Mouse (Mus musculus): ENCODE results near the gene Zfp53.

Zfp53 gene

GRCm38 (mm10) chr17:21526270-21526669 lies 37.5 kb downstream of the Zfp53 start:
- no peak for DNase-seq (ENCODE audit: low spot score)

DNA sequence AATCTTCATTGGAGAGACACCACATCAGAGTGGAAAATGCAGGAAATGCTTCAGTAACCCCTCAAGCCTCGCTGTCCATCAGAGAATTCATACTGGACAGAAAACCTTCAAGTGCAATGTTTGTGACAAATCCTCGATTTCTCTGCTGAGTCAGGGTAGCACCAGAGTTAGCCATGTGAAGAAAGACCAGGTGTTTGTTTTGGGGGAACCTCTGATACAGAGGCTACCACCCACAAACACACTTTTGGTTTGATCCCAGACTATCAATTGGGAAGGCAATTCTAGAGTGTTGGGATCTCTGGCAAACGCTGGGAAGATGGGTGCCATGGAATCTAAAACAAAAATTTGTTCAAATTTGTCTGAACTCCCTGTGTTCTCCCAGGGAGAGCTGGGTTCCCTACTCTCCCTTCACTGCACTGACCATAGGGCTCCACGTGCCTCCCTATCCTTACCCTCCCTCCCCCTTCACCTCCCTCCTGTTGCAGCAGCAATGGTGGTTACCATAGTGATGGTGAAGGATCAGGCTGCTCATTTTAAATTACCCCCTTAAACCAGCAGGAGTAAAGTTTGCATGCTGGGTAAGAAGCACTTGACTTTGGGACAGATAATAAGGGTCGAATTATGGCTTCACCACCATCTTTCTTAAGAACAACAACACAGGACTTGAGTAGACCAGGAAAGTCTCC lies 42.0 kb downstream of the Zfp53 start:
- DNase-seq (ENCODE audit: low spot score): no peak

DNA sequence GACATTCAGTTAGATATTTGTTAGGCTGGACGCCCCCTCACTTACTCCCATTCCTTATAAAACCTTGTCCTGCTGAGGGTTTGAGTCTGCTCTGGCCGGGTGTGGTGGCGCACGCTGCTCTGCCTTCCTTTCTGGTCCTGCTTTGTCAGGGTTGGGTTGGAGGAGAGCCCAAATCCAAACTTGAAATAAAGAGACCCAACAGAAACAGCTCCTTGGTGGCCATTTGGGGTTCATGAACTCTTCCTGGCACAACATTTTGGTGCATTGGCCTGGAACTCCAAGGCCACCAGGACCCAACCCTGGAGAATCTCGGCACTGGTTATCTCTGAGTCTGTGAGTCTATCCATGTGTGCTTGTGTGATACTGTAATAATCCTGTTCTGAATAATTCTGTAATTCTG lies 42.8 kb downstream of the Zfp53 start:
- no peak for DNase-seq (ENCODE audit: low spot score)

DNA sequence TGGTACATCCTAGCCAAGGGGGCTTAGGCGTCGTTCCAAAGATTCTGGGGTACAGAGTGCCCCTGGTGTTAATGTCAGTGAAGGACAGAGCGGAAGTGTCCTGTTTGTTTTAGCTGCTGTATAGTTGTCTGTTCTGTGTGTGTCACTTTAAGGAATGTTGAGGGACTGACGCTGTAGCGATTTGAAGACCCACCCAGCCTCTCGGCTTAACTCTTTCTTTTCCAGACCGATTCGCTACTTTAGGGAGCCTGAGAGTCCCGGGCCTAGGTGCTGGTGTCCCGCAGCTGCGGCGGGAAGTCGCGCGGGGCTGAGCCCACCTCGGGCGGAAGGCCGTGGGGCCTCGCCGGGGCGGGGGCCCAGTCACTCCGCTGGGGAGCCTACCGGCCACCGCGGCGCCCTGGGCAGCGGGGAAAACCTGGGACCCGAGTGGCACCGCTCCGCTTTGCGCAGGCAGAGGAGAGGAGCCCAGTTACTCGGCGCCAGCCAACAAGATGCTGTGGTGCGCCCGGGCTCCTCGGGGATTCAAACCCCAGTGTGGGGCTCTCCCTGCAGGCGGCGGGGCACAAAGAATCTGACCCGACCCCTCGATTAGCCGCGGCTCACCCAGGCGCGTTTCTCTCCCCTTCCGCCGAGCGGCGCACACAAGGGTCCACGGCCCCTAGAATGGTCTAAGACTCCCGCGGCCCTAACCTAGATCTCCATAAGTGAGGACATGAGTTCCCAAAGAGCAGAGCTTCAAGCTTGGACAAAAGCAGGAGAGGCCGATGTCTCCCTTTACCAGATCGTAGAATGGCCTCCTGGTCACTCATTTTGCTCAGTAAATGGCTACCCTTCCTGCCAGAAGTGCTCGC lies 43.5 kb downstream of the Zfp53 start:
- no peak for DNase-seq (ENCODE audit: low spot score)

DNA sequence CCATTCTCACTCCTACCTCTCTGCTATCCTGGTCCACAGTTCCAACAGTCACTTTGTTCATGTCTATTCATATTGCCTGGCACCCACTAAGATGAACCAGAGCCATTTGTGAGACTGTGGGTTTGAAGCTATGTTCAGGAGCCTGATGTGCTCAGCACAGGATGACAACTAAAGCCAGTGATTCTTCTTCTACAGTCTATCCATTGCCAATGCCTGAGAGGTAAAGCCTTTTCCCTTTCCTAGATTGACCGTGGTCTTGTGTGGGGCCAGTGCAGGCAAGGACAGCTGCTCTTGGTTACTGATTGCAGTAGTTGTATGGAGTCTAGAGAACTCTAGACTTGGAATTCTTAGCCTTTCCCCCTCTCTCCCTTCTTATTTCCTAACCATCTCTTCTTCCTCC lies 45.2 kb downstream of the Zfp53 start:
- DNase-seq (ENCODE audit: low spot score): no peak

GRCm38 (mm10) chr17:21534460-21535095 lies 45.8 kb downstream of the Zfp53 start:
- no peak for DNase-seq (ENCODE audit: low spot score)

GRCm38 (mm10) chr17:21535096-21536001 lies 46.6 kb downstream of the Zfp53 start, which contains the start of gene Zfp52:
Gene Zfp52, plus strand, starts transcription at chr17:21535539.
- no peak for DNase-seq (ENCODE audit: low spot score)

DNA sequence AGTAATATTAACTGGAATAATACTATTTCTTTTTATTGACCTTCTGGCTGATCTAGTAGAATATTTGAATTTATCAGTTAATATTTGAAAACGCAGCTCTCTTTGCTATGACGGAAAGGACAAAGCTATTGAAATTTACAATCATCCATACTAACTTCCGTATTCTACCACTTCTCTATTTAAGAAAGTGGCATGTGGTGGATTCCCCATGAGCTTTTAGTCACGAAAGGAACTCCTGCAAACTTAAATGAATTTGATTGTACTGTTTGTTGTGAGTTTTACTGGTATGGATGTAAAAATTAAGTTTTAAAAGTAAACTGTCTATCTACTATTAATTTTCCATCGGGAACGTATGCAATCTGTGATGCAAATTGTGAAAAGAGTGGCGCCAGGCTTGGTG lies 47.3 kb downstream of the Zfp53 start:
- no peak for DNase-seq (ENCODE audit: low spot score)

GRCm38 (mm10) chr17:21536676-21537075 lies 47.9 kb downstream of the Zfp53 start:
- no peak for DNase-seq (ENCODE audit: low spot score)

DNA sequence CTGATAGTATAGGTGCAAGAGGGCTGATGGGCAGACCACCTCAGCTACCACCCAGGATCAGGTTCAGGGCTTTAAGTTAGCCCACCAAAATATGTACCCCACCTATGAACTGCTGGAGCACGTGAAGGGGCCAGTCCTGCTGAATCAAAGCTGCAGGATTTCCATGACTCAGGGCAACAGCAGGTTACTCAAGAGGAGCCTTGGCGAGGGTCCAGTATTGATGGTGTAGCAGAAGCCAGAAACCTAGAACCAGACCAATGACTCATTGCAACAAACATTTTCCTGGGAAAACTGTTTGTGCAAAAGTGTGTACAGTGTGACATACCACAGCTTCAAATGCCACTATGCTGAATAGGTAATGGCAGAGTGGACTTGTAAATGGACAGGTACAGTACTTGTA lies 69.0 kb downstream of the Zfp53 start:
- DNase-seq (ENCODE audit: low spot score): no peak
